Mouse (Mus musculus): ENCODE results near the gene Prkg1.

- TF ChIP-seq CTCF (IDR thresholded peaks at IDR 0.05; ENCODE audit: extremely low read depth, insufficient read depth, low read length) (no peak), POLR2A (IDR thresholded peaks at IDR 0.05; ENCODE audit: extremely low read depth, insufficient read depth, low read length) (no peak)
Observed at GRCm38 (mm10) chr19:31602578-31602977, 162.3 kb downstream of the Prkg1 start.
